Mouse (Mus musculus) right cerebral cortex, postnatal 25 days (tissue): Measurements from ENCODE around the gene Best2.

Experiments used
- DNase-seq: peaks from one replicate; pipeline ENCODE4 v3.0.0; 2022

Gene Best2

DNA sequence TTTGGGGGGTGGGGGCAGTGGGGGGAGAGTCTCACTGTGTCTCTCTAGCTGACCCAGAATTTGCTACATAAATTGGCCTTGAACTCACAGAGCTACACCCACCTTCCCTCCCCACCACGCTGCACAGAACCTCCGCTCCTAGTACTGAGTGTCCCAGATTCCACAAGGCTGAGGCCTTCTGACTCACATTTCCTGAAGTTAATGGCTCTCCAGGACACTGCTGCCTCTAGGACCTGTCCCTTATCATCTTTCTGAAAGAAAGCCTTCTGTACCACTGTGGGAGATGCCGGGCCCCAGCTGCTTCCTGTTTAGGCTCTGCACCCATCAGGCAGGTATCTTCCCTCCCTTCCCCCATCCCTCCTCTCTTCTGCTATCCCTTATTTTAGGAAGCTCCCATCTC lies 47.7 kb downstream of the Best2 start:
- DNase-seq = no peak

DNA sequence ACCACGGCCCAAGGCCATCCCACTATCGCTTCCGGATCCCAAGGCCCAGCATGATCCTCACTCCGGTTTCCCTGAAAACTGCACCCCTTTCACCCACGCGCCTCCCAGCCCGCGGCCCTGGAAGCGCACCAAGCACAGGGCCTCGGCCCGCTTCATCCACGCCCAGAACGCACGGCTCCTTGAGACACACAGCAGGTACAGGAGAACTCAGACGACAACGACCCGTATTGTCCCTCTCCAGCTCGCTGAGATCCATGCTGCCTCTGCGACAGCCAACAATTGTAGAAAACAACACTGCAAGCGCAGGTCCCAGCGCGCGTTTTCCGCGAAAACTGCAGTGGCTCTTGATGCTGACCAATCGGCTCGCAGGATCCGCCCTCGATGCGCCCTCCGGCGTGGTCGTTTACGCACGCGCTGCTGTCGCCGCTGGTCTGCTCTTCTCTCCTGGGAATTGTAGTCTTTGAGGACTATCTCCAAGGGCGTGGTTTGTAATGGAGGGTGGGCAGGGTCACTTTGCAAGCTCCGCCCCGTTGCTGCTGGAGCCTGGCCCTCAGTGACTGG lies 48.5 kb downstream of the Best2 start:
- peak; percentile 93 for DNase-seq

DNA sequence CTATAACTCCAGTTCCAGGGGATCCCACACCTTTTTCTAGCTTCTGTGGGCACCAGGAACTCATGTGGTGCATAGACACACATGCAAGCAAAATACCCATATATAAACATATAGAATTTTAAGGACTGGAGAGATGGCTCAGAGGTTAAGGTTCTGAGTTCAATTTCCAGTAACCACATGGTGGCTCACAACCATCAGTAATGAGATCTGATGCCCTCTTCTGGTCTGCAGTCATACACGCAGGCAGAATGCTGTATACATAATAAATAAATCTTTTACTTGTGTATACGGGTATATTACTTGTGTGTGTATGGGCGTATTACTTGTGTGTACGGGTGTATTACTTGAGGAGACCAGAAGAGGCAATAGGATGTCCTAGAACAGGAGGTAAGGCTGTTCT lies 50.4 kb downstream of the Best2 start:
- DNase-seq = no peak

DNA sequence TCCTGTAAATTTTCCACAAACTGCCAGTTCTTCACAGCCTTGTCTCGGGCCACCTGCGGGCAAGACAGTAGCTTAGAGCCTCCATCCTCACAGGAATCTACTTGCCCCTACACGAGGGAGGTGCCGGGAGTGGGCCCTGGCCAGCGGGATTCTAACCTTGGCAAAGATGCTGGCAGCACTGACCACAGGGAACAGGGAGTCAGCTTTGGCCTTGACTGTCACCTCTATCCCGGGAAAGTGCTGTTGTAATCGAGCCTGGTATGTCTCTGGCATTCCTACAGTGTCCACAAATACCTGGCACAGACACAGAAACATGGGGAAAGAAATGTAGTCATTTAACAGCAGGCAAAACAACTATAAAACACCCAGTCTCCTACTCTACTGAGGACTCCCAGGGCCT lies 54.5 kb downstream of the Best2 start:
- DNase-seq = no peak
